Mouse (Mus musculus) spleen, postnatal 36 days (tissue): Measurements from ENCODE around the gene BC016579.

ENCODE experiments used
- DNase-seq, 2 experiments: peaks; one replicate each; pipeline ENCODE4 v3.0.0; 2022; ENCODE audit warnings: low spot score in 2 of 2, mixed read lengths in 1 of 2

The BC016579 gene

GRCm38 (mm10) chr16:45641301-45641700 is 12.6 kb downstream of the BC016579 start:
- DNase-seq = no peak

GRCm38 (mm10) chr16:45640070-45640762 is 13.7 kb downstream of the BC016579 start:
- DNase-seq = no peak

GRCm38 (mm10) chr16:45635826-45636225 is 18.0 kb downstream of the BC016579 start:
- DNase-seq = no peak

GRCm38 (mm10) chr16:45632420-45632819 is 21.4 kb downstream of the BC016579 start:
- no peak for DNase-seq

GRCm38 (mm10) chr16:45630347-45630960 is 23.4 kb downstream of the BC016579 start:
- peak; percentile 50 to 63 for DNase-seq

- DNase-seq = no peak
These were observed 24.3 kb downstream of the BC016579 start for GRCm38 (mm10) chr16:45629497-45630105.

GRCm38 (mm10) chr16:45625342-45625741 is 28.5 kb downstream of the BC016579 start:
- no peak for DNase-seq

GRCm38 (mm10) chr16:45624791-45625190 is 29.1 kb downstream of the BC016579 start:
- DNase-seq = no peak

- DNase-seq = no peak
These were observed 30.6 kb downstream of the BC016579 start for GRCm38 (mm10) chr16:45623230-45623629.

GRCm38 (mm10) chr16:45619751-45620375 is 34.0 kb downstream of the BC016579 start:
- DNase-seq = no peak

GRCm38 (mm10) chr16:45615944-45616343 is 37.9 kb downstream of the BC016579 start:
- DNase-seq = no peak

GRCm38 (mm10) chr16:45613247-45613646 is 40.6 kb downstream of the BC016579 start:
- no peak for DNase-seq

- no peak for DNase-seq
These were observed 43.6 kb downstream of the BC016579 start, which contains the start of gene Gcsam for GRCm38 (mm10) chr16:45610267-45610666. Gcsam (plus strand) TSS chr16:45610380.

- DNase-seq = peak; percentile 7 to 8
These were observed 44.6 kb downstream of the BC016579 start for GRCm38 (mm10) chr16:45609300-45609699.

GRCm38 (mm10) chr16:45608481-45608954 is 45.4 kb downstream of the BC016579 start:
- DNase-seq = peak in 1 of 2 experiments; percentile 9

- no peak for DNase-seq
These were observed 58.4 kb downstream of the BC016579 start for GRCm38 (mm10) chr16:45595494-45595893.

GRCm38 (mm10) chr16:45593656-45594055 is 60.2 kb downstream of the BC016579 start:
- DNase-seq = no peak

- DNase-seq = peak; percentile 6 to 16
These were observed 71.4 kb downstream of the BC016579 start for GRCm38 (mm10) chr16:45582512-45582911.

GRCm38 (mm10) chr16:45579883-45580282 is 74.0 kb downstream of the BC016579 start:
- DNase-seq = no peak
